Mouse (Mus musculus): Measurements from ENCODE around the gene Gucd1. TPM values are rescaled to one million over a fixed set of nuclear protein-coding genes. Genes with fewer than 3 reads are reported as not detected.
A peak's percentile ranks its signal among the peaks of the same experiment; 100 is the strongest.

Gene Gucd1
- polyA plus RNA-seq, 1 experiment = 124 TPM

DNA sequence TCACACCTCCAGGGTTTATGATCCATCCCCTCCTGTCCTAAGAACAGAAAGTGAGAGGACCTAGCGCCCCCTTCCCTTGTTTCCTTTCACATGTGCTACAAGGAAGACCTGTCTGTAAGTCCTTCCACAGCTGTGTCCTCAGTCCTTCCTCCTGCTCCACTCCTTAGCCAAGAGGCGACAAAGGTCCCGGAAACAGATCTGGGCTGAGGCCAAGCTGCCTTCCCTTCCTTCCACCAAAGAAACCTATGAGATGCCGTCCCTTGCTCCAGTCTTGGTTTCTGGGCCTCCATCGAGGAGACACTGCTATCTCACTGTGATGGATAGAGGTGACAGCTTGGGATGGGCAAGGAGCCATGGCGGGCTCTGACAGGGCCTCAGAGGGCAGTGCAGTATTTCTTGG is 182.7 kb downstream of the Gucd1 start:
- DNase-seq = peak; percentile 57
- Histone ChIP-seq H3K36me3 (ENCODE audit: control insufficient read depth, insufficient read depth, low read length) (no peaks in the 10 kb centered on the region), H3K27me3 (replicated peaks; ENCODE audit: control insufficient read depth, insufficient read depth, low read length) (no peaks in the 10 kb centered on the region), H3K4me1 (ENCODE audit: control insufficient read depth, insufficient read depth, low read length) (peaks cover 18% of the 10 kb centered on the region), H3K27ac (ENCODE audit: insufficient read depth, low read depth, low read length) (no peak overlapping the region), H3K4me3 (ENCODE audit: insufficient read depth, low read depth, low read length) (no peak overlapping the region)
- TF ChIP-seq POLR2A (IDR thresholded peaks at IDR 0.05; ENCODE audit: low read depth, low read length) = no peak
- no peak for TF ChIP-seq CTCF (conservative IDR thresholded peaks at IDR 0.05; ENCODE audit: insufficient read depth, insufficient read length, low read depth, low read length)
- 68% methylated on average over 6 of the region's 6 CpGs for WGBS

DNA sequence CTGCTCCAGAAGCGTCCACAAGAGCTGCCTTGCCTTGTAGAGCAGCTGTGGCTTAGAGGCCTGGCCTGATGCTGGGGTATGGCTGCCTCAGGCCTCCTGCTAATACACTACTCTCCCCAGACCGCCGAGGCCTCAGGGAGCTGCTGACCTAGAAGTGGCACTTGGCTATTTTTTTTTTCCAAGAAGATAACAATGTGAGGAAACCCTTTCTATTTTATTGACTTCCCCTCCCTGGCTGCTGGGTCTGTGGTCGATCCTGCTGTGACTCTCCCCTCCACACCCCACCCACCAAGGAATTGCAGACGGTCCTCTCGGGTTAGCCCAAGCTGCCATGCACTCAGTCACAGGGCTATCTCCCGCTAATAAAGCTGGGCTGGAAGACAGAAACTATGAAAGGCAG is 183.6 kb downstream of the Gucd1 start:
- no peak for DNase-seq
- TF ChIP-seq CTCF (conservative IDR thresholded peaks at IDR 0.05; ENCODE audit: insufficient read depth, insufficient read length, low read depth, low read length) = no peak
- no peak for TF ChIP-seq POLR2A (IDR thresholded peaks at IDR 0.05; ENCODE audit: low read depth, low read length)
- no peak overlapping the region for H3K27ac ChIP-seq (ENCODE audit: insufficient read depth, low read depth, low read length)
- H3K27me3 ChIP-seq (replicated peaks; ENCODE audit: control insufficient read depth, insufficient read depth, low read length) = no peaks in the 10 kb centered on the region
- peaks cover 18% of the 10 kb centered on the region for H3K4me1 ChIP-seq (ENCODE audit: control insufficient read depth, insufficient read depth, low read length)
- no peaks in the 10 kb centered on the region for H3K36me3 ChIP-seq (ENCODE audit: control insufficient read depth, insufficient read depth, low read length)
- H3K4me3 ChIP-seq (ENCODE audit: insufficient read depth, low read depth, low read length) = no peak overlapping the region
- 71% methylated on average over 7 of the region's 7 CpGs for WGBS

DNA sequence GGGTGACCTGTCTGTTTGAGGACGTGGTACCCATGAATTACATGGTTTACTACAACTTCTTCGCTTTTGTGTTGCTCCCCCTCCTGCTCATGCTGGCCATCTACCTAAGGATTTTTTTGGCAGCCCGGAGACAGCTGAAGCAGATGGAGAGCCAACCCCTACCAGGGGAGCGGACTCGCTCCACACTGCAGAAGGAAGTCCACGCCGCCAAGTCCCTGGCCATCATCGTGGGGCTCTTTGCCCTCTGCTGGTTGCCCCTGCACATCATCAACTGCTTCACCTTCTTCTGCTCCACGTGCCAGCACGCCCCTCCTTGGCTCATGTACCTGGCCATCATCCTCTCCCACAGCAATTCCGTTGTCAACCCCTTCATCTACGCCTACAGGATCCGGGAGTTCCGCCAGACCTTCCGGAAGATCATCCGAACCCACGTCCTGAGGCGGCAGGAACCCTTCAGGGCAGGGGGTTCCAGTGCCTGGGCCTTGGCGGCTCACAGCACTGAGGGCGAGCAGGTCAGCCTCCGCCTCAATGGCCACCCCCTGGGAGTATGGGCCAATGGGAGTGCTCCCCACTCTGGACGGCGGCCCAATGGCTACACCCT is 184.5 kb downstream of the Gucd1 start:
- H3K27ac ChIP-seq (ENCODE audit: insufficient read depth, low read depth, low read length) = no peak overlapping the region
- H3K36me3 ChIP-seq (ENCODE audit: control insufficient read depth, insufficient read depth, low read length) = no peaks in the 10 kb centered on the region
- H3K4me3 ChIP-seq (ENCODE audit: insufficient read depth, low read depth, low read length) = no peak overlapping the region
- no peak for TF ChIP-seq CTCF (conservative IDR thresholded peaks at IDR 0.05; ENCODE audit: insufficient read depth, insufficient read length, low read depth, low read length)
- no peak for TF ChIP-seq POLR2A (IDR thresholded peaks at IDR 0.05; ENCODE audit: low read depth, low read length)
- peaks cover 15% of the 10 kb centered on the region for H3K4me1 ChIP-seq (ENCODE audit: control insufficient read depth, insufficient read depth, low read length)
- DNase-seq = no peak
- H3K27me3 ChIP-seq (replicated peaks; ENCODE audit: control insufficient read depth, insufficient read depth, low read length) = no peaks in the 10 kb centered on the region
- WGBS = 93% methylated on average over 23 of the region's 23 CpGs

- Histone ChIP-seq H3K27ac (ENCODE audit: insufficient read depth, low read depth, low read length) (no peak overlapping the region), H3K27me3 (replicated peaks; ENCODE audit: control insufficient read depth, insufficient read depth, low read length) (no peaks in the 10 kb centered on the region), H3K4me3 (ENCODE audit: insufficient read depth, low read depth, low read length) (no peak overlapping the region), H3K36me3 (ENCODE audit: control insufficient read depth, insufficient read depth, low read length) (no peaks in the 10 kb centered on the region), H3K4me1 (ENCODE audit: control insufficient read depth, insufficient read depth, low read length) (peaks cover 13% of the 10 kb centered on the region; the same call in 1 of the 2 replicates)
- TF ChIP-seq CTCF (conservative IDR thresholded peaks at IDR 0.05; ENCODE audit: insufficient read depth, insufficient read length, low read depth, low read length) = no peak
- no peak for TF ChIP-seq POLR2A (IDR thresholded peaks at IDR 0.05; ENCODE audit: low read depth, low read length)
- DNase-seq = no peak
- WGBS = 95% methylated on average over 3 of the region's 3 CpGs
Observed at GRCm38 (mm10) chr10:75332268-75332667, 185.5 kb downstream of the Gucd1 start.

DNA sequence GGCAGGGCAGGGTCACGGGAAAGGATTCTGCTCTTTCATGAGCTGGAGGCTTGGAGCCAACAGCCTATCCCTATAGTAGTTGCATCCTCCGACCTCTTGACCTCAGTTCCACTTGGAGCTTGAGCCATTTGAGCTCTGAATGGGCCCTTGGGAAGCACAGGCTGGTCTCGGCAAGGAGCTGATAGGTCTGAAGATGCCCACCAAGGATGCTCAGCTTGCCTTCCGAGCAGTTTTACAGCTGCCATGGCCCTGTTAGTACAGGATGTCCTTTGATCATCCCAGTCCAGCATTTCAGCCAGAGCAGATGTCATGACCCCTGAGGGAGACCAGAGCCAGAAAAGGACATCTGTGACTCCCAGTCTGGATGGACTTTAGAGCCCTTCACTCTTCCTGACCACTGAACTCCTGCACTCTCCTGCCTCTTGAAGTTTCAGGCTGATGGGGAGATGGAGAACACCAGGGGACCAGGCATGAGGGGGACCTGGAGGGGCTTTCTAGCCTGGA is 189.5 kb downstream of the Gucd1 start:
- 62% methylated on average over 4 of the region's 4 CpGs for WGBS
- DNase-seq = no peak
- no peaks in the 10 kb centered on the region for H3K27me3 ChIP-seq (replicated peaks; ENCODE audit: control insufficient read depth, insufficient read depth, low read length)
- H3K36me3 ChIP-seq (ENCODE audit: control insufficient read depth, insufficient read depth, low read length) = no peaks in the 10 kb centered on the region
- no peak for TF ChIP-seq CTCF (conservative IDR thresholded peaks at IDR 0.05; ENCODE audit: insufficient read depth, insufficient read length, low read depth, low read length)
- no peak for TF ChIP-seq POLR2A (IDR thresholded peaks at IDR 0.05; ENCODE audit: low read depth, low read length)
- no peak overlapping the region for H3K4me3 ChIP-seq (ENCODE audit: insufficient read depth, low read depth, low read length)
- H3K27ac ChIP-seq (ENCODE audit: insufficient read depth, low read depth, low read length) = no peak overlapping the region
- peaks cover 6% of the 10 kb centered on the region; the same call in 1 of the 2 replicates for H3K4me1 ChIP-seq (ENCODE audit: control insufficient read depth, insufficient read depth, low read length)

DNA sequence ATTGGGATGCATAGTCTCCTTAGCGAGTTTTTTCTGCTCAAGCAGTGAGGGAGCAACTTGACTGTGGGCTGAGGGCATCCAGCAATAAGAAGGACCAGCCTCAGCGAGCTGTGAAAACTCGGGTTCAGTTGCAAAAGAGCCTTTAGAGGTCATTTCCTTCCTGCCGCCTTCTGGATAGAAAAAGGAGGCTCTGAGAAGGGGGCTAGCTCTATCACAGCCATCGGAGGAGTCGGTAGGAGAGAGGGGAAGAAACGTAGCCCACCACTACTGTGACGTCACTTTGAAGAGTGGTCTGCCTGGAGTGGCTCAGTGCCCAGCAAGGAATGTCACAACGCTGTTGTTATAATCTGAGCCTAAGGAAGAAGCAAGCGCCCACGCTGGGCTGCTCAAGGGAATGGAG is 190.7 kb downstream of the Gucd1 start:
- Histone ChIP-seq H3K4me3 (ENCODE audit: insufficient read depth, low read depth, low read length) (no peak overlapping the region), H3K36me3 (ENCODE audit: control insufficient read depth, insufficient read depth, low read length) (no peaks in the 10 kb centered on the region), H3K4me1 (ENCODE audit: control insufficient read depth, insufficient read depth, low read length) (peaks cover 6% of the 10 kb centered on the region; the same call in 1 of the 2 replicates), H3K27me3 (replicated peaks; ENCODE audit: control insufficient read depth, insufficient read depth, low read length) (no peaks in the 10 kb centered on the region), H3K27ac (ENCODE audit: insufficient read depth, low read depth, low read length) (no peak overlapping the region)
- DNase-seq = no peak
- 58% methylated on average over 11 of the region's 11 CpGs for WGBS
- TF ChIP-seq POLR2A (IDR thresholded peaks at IDR 0.05; ENCODE audit: low read depth, low read length) (no peak), CTCF (conservative IDR thresholded peaks at IDR 0.05; ENCODE audit: insufficient read depth, insufficient read length, low read depth, low read length) (no peak)

DNA sequence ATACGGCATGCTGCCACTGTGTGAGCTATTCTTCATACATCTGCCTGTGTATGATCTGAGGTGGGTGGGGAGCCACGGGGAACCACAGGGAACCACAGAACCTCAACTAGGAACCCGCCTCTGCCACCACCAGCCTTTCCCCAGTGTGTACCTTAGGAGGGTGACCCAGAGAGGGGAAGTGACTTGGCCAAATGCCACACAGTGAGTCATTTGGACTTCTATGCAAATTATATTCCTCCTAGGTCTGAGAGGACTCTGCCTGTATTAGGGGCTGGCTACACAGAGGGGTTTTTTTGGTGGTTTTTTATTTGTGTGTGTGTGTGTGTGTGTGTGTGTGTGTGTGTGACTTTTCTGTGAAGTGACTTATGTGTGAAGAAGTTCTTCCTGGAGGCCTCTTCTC is 191.2 kb downstream of the Gucd1 start:
- H3K27me3 ChIP-seq (replicated peaks; ENCODE audit: control insufficient read depth, insufficient read depth, low read length) = no peaks in the 10 kb centered on the region
- WGBS = 67% methylated on average over 3 of the region's 3 CpGs
- H3K36me3 ChIP-seq (ENCODE audit: control insufficient read depth, insufficient read depth, low read length) = no peaks in the 10 kb centered on the region
- no peak overlapping the region for H3K4me3 ChIP-seq (ENCODE audit: insufficient read depth, low read depth, low read length)
- TF ChIP-seq POLR2A (IDR thresholded peaks at IDR 0.05; ENCODE audit: low read depth, low read length) (no peak), CTCF (conservative IDR thresholded peaks at IDR 0.05; ENCODE audit: insufficient read depth, insufficient read length, low read depth, low read length) (no peak)
- peak; percentile 71 for DNase-seq
- H3K4me1 ChIP-seq (ENCODE audit: control insufficient read depth, insufficient read depth, low read length) = peaks cover 6% of the 10 kb centered on the region; the same call in 1 of the 2 replicates
- no peak overlapping the region for H3K27ac ChIP-seq (ENCODE audit: insufficient read depth, low read depth, low read length)
